Mouse (Mus musculus) megakaryocyte, embryonic 14.5 days (primary cell): ENCODE measurements around the gene Syndig1l.

Experiments
- FLI1 ChIP-seq: IDR thresholded peaks from 2 replicates; pipeline ENCODE4 v1.6.1; 2012; ENCODE audit warnings: low read length, inconsistent platforms, mixed read lengths
- GATA1 ChIP-seq: IDR thresholded peaks from 3 replicates; pipeline ENCODE4 v1.6.1; 2012; ENCODE audit warnings: mixed read lengths, low read length, inconsistent platforms, borderline replicate concordance

DNA sequence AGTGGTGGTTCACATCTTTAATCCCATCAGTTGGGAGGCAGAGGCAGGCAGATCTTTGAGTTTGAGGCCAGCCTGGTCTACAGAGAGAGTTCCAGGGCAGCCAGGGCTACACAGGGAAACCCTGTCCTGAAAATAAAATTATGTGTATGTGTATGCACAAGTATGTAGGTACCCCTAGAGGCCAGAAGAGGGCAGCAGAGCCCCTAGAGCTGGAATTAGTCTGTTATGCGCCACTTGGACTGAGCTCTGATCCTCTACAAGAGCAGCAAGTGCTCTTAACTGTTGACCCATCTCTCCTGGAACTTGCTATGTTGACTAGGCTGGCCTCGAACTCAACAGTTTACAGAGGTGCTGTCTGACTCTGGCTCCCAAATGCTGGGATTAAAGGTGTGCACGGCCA lies 28.1 kb downstream of the Syndig1l start:
- no peak for TF ChIP-seq GATA1
- TF ChIP-seq FLI1: no peak
